Mouse (Mus musculus) erythroblast, adult 5-6 weeks (primary cell): ENCODE measurements around the gene Rnf31. TPM values are rescaled to one million over a fixed set of nuclear protein-coding genes. Genes with fewer than 3 reads are reported as not detected.

ENCODE experiments used
- ATAC-seq: replicated peaks from 2 replicates; pipeline ENCODE4 v1.8.0; 2016; ENCODE audit warnings: moderate number of reproducible peaks, mild to moderate bottlenecking, moderate TSS enrichment, inconsistent platforms; ENCODE audit not compliant: poor library complexity, low FRiP score, severe bottlenecking
- total RNA-seq, 2 experiments: library from RNA; stranded (forward) in 1 of 2; stranded (reverse) in 1 of 2; fragments of 150-400 nt in 1 of 2; fragments of 200-764, 138-1000 nt in 1 of 2; gene quantifications; 2 replicates each; pipeline versions ENCODE4 v1.2.3 to v1.2.4; 2015 to 2017; ENCODE audit warnings: low replicate concordance in 2 of 2

The Rnf31 gene
- total RNA-seq, 2 experiments from 2014 or later = 8.9 to 9.4 TPM

GRCm38 (mm10) chr14:55598521-55599390 lies 7.2 kb downstream of the Rnf31 start:
- ATAC-seq = no peak

- ATAC-seq = no peak
These were observed 11.7 kb downstream of the Rnf31 start, which contains the start of gene Irf9 for GRCm38 (mm10) chr14:55603271-55603632. Gene Irf9, plus strand, starts transcription at chr14:55603571.

DNA sequence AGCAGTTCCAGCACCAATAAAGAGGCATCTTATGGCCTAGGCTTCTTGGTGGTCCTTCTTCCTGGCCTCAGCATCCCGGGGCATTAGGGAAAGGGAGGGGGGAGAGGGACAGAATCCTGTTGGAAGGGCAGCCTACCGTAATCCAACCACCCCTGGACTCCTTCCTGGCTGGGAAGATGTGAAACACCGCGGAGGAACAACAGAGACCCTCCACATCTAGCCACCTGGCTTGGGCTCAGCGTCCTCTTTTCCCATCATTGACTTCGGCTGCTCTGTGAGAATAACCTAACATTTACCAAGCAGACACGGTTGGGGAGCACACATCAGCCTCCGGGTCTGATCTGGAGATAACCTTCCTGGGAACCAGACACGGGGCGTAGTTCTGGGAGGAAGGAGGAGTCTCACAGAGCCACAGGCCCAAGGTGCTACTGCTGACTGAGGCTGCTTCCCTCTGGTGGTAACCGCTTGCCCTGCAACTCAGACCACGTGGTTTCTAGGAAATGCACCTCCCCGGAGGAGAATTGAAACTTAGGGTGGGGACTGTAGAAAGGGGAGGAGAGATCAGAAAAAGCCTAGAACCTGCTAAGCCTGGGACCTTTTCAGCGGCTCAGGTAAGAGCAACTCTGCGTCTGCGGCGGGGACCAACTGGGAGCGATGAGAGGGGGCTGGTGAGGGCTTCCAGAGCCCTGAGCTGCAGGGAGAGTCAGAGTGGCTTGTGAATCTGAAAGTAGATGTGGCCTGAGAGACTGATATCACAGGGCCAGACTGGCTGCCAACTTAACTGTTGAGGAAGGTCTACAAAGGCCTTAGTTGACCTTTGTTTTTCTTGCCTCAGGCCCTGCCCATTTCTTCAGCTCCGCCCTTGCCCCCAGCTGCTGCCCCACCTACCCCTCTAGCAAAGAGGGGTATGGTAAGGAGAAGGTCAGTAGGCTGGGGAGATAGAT lies 12.4 kb downstream of the Rnf31 start:
- peak; percentile 88 for ATAC-seq

GRCm38 (mm10) chr14:55604823-55605222 lies 13.3 kb downstream of the Rnf31 start:
- no peak for ATAC-seq

DNA sequence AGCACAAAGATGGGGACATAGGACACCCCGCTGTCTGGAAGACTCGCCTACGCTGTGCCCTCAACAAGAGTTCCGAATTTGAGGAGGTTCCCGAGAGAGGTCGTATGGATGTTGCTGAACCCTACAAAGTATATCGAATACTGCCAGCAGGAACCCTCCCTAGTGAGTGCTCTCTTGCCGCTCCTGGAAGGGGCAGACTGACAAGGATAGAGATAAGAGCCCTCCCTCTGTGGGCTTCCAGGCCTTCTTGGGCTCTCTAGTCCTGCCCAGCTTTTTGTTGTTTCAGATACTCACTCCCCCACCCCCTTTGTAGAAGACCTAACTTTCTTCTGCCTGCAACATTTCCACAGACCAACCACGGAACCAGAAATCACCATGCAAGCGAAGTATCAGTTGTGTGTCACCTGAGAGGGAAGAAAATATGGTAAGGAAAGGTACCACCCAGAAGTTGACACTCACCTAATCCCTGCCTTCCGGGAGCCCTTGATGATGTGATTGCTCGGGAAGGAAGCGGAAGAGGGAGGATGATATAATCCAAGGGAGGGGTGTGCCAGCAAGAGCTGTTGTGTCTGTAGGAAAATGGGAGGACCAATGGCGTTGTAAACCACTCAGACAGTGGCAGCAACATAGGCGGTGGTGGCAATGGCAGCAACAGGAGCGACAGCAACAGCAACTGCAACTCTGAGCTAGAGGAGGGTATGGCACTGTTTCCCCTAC lies 14.4 kb downstream of the Rnf31 start:
- 0 out of 2 replicates have a peak, but pooled peaks have one; percentile 17 for ATAC-seq

DNA sequence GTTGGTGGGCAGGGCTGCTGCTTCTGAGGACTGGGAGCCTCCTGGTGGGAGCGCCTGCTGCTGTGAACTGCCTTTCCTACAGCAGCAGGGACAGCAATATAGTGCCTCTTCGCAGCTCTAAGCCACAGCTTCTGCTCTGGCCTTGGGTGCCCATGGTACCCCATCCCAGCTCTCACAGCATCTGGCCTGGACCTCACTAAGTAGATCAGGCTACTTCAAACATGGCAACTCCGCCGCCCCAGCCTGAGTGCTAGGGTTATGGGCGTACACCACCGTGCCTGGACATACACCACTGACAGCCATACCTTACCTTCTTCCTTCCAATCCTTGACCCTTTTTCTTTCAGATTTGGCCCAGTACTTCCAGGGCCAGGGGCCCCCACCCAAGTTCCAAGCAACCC lies 16.8 kb downstream of the Rnf31 start:
- ATAC-seq = no peak

GRCm38 (mm10) chr14:55613346-55613745 lies 21.8 kb downstream of the Rnf31 start:
- ATAC-seq = no peak

DNA sequence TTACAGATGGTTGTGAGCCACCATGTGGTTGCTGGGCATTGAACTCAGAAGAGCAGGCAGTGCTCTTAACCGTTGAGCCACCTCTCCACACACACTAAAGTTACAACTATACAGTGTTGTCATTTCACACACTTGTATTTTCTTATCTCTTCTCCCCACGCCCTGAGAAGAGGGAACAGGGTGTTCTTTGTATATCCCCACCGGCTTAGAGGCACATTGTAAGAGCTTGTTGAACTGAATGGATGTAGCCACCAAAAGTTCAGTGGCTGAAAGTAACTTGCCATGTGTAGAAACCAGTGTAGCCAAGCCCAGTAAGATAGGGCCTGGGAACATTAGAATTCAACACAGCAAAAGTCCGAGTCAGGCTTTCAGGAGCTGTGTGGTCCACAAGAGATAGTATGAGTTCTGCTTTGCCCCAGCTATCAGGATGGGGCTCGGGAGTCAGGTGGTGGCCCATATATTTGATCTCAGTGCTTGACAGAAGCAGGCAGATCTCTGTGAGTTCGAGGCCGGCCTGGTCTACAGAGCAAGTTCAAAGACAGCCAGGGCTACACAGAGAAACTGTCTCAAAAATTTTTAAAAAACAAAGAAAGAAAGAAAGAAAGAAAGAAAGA lies 23.2 kb downstream of the Rnf31 start:
- peak; percentile 26; the same call in 1 of the 2 replicates for ATAC-seq

- no peak for ATAC-seq
These were observed 24.4 kb downstream of the Rnf31 start for GRCm38 (mm10) chr14:55615876-55616275.

- ATAC-seq = no peak
These were observed 25.3 kb downstream of the Rnf31 start for GRCm38 (mm10) chr14:55616844-55617243.

DNA sequence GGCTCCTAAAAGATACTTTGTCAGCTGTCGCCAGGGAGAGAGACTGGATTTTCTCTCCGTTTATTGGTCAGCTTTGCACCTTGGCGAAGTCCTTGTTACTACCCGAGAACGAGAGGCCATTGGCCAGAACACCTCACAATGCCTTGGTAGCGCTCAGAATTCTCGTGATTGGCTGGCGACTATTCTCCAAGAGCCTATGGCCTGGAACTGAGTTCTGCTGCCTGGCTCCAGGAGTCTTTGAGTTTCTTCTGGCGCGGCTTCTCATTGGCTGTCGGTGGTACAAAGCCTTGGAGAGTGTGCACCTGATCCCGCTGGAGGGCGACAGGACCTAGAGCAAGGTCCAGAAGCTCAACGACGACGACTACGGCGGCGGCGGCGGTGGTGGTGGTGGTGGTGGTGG lies 26.3 kb downstream of the Rnf31 start, which contains the start of gene Rec8:
Gene Rec8 (plus strand): TSS at position 216 of the 400 bp plus-strand sequence.
- ATAC-seq = peak; percentile 77

DNA sequence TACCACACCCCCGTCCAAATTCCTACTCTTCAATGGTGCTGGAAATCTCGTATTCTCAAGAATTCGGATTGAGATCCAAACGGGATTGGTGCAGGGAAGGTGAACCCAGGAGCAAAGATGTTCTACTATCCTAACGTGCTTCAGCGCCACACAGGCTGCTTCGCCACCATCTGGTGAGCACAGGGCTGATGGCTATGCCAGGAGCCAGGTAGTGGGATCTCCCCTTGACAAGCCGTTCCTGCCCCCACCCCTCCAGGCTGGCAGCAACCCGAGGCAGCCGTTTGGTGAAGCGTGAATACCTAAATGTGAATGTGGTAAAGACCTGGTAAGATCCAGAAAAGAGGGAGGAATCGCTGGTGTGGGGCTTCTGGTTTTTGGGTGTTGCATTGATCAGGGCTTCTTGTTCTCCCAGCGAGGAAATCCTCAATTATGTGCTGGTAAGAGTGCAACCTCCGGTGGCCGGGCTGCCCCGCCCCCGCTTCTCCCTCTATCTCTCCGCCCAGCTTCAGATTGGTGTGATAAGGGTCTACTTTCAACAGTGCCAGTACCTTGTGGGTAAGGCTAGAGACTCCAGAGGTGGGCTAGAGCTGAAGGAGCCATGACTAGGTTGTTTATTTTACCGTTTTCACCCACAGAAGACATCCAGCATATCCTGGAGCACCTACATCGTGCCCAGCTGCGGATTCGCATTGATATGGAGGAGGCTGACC lies 27.1 kb downstream of the Rnf31 start:
- peak; percentile 45 for ATAC-seq

- peak; percentile 54 for ATAC-seq
These were observed 36.7 kb downstream of the Rnf31 start for GRCm38 (mm10) chr14:55628077-55628827.

DNA sequence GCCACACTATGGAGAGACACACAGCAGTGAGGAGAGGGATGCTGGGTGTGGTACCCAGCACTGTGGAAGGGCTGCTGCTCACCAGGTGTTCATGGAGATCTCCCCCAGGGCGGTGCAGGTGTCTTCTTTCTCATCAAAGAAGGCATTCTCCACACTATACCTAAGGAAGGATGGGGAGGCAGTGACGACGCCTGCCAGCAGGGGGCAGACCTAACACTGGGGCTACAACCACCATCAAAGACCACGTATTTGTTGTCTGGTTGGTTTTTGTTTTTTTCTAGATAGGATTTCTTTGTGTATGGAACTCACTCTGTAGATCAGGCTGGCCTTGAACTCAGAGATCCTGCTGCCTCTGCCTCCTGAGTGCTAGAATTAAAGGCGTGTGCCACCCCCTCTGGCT lies 37.8 kb downstream of the Rnf31 start:
- peak; percentile 65 for ATAC-seq

DNA sequence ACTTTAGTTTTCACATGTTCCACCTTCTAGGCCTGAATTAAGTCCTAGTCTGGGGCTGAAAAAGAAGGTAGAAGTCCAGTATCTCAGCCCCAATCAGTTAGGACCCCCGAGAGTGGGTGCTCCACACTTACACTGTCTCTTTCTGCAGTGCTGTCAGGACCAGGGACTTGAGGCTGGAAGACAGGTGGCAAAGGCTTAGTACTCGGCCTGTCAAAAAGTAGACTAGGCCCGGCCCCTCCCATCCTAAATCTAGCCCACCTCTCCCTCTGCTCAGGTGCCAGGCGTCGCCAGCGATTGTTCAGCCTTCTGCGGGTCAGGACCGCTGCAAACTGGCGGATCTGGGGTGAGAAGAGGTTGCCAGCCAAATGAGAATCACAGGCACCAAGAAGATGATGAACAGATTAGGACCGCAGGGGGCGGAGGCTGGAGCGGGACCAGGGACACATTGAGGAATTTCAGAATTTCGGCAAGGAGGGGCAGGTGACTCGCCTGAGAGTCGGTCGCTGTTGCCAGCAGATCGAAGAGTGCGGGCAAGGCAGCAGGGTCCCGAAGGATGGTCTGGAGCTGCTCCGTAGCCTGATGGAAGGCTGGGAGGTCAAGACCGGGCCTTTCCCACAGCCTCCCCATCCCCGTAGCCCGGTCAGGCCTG lies 43.5 kb downstream of the Rnf31 start:
- no peak for ATAC-seq

GRCm38 (mm10) chr14:55635523-55636007 lies 44.1 kb downstream of the Rnf31 start, which contains the start of gene Ipo4:
Gene Ipo4, minus strand, starts transcription at chr14:55635957.
- ATAC-seq = peak; percentile 87

DNA sequence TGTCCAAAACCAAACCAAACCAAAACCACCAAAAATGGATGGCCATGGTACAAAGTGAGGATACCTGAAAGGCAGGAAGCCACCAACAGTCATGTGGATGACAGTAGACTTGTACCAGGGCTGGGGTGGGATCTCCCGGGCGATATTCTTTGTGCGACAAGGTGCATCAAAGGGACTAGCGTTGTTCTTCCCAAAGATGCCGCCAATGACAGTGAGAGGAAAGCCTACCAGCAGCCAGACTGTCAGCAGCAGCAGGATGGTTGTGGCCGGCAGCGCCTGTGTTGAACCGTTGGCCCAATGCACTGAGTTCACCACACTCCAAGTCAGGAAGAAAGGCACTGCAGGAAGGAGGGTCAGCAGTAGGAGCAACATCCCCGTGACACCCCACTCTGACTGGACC lies 46.3 kb downstream of the Rnf31 start, which contains the start of gene Gm49378:
Gene Gm49378 (minus strand): TSS at position 101 of the 400 bp plus-strand sequence.
- ATAC-seq = no peak
